In the genomic region with DNA sequence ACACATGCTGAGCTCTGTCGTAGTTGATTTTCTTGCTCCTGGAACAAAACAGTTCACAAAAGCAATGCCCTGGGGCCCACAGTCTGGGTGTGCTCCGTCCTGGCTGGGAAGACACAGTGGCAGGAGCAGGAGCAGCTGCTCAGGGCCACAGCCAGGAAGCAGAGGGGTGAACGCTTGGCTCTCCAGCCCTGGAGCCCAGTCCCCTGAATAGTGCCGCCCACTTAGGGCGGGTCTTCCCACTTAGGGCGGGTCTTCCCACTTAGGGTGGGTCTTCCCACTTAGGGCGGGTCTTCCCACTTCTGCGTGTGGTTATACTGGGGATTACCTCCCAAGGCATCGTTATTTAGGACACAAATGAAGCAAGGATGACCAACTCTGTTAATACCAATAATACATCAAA, we compare ENCODE assay signal across 28 mouse cellular contexts.
DNase-seq lines count a peak whose midpoint lies in the region; ATAC-seq lines count a peak whose summit lies in the region.
"Had no signal": no experiment of that assay in that cellular context is flagged by ENCODE, and none has a peak within 500 bp of the region (broad histone marks: within the 10 kb centered on the region; RNA-seq: fewer than 3 reads in every experiment).

No protein-coding gene starts in this region.

- no peak overlapping the region for H3K27ac ChIP-seq in intestine, embryonic 14.5 days (ENCODE audit: low read depth)
- H3K27ac ChIP-seq in intestine, embryonic 15.5 days: no peak overlapping the region
- H3K27ac ChIP-seq in liver, embryonic 13.5 days: no peak overlapping the region
- H3K27ac ChIP-seq: embryonic facial prominence, embryonic 13.5 days; forebrain, embryonic 10.5 days; gastrocnemius, adult 2 months; heart, embryonic 13.5 days; left cerebral cortex, adult 2 months; limb, embryonic 13.5 days; midbrain, embryonic 10.5 days; neural tube, embryonic 15.5 days had no signal

- peaks cover 18% of the 10 kb centered on the region for H3K4me1 ChIP-seq in intestine, embryonic 14.5 days (replicated peaks; ENCODE audit: control insufficient read depth, insufficient read depth, low read length)
- peaks cover 15% of the 10 kb centered on the region; the same call in 1 of the 2 replicates for H3K4me1 ChIP-seq in intestine, embryonic 15.5 days (replicated peaks)
- H3K4me1 ChIP-seq in megakaryocyte, embryonic 14.5 days: peaks cover 96% of the 10 kb centered on the region
- peaks cover 28% of the 10 kb centered on the region for H3K4me1 ChIP-seq in liver, embryonic 13.5 days (replicated peaks)

- no peak overlapping the region for H3K9ac ChIP-seq in intestine, embryonic 14.5 days (ENCODE audit: low read length)
- H3K9ac ChIP-seq in intestine, embryonic 15.5 days: no peak overlapping the region
- no peak overlapping the region for H3K9ac ChIP-seq in liver, embryonic 13.5 days
- H3K9ac ChIP-seq: embryonic facial prominence, embryonic 13.5 days; heart, embryonic 13.5 days; limb, embryonic 13.5 days; neural tube, embryonic 15.5 days had no signal

- DNase-seq in intestine, embryonic 14.5 days (ENCODE audit: low spot score): no peak
- DNase-seq in ZHBTc4 (ENCODE audit: low read depth, low spot score): peak; percentile 54
- DNase-seq in liver, embryonic 13.5 days: no peak
- no peak for DNase-seq in ovary, postnatal 36 days (ENCODE audit: low spot score)
- DNase-seq: adrenal gland, adult 8-10 months; cerebellum, adult 8-10 months; cerebellum, postnatal 36 days; gastrocnemius, adult 2 months; gastrocnemius, postnatal 36 days; heart, adult 2 months; kidney, adult 9 months; kidney, postnatal 14 days; lung, postnatal 4 days; thymus, adult 2 months; thymus, postnatal 36 days had no signal

- H3K4me2 ChIP-seq in intestine, embryonic 14.5 days (ENCODE audit: low read length): no peak overlapping the region
- H3K4me2 ChIP-seq in intestine, embryonic 15.5 days (replicated peaks): no peak overlapping the region
- no peak overlapping the region for H3K4me2 ChIP-seq in liver, embryonic 13.5 days
- H3K4me2 ChIP-seq: embryonic facial prominence, embryonic 13.5 days; heart, embryonic 13.5 days; limb, embryonic 13.5 days; neural tube, embryonic 15.5 days had no signal

- no peaks in the 10 kb centered on the region for H3K9me3 ChIP-seq in intestine, embryonic 14.5 days (ENCODE audit: control insufficient read depth, low read length)
- no peaks in the 10 kb centered on the region for H3K9me3 ChIP-seq in intestine, embryonic 15.5 days
- no peaks in the 10 kb centered on the region for H3K9me3 ChIP-seq in megakaryocyte, embryonic 14.5 days
- H3K9me3 ChIP-seq in liver, embryonic 13.5 days (replicated peaks): no peaks in the 10 kb centered on the region
- H3K9me3 ChIP-seq: embryonic facial prominence, embryonic 13.5 days; forebrain, embryonic 10.5 days; heart, embryonic 13.5 days; limb, embryonic 13.5 days; midbrain, embryonic 10.5 days; neural tube, embryonic 15.5 days had no signal

- peaks cover 4% of the 10 kb centered on the region; the same call in 1 of the 2 replicates for H3K36me3 ChIP-seq in intestine, embryonic 14.5 days (ENCODE audit: control insufficient read depth, insufficient read depth, low read length)
- H3K36me3 ChIP-seq in intestine, embryonic 15.5 days: peaks cover 2% of the 10 kb centered on the region; the same call in 1 of the 2 replicates
- H3K36me3 ChIP-seq in megakaryocyte, embryonic 14.5 days (replicated peaks; ENCODE audit: low read length): peaks cover 59% of the 10 kb centered on the region
- H3K36me3 ChIP-seq in liver, embryonic 13.5 days: peaks cover 2% of the 10 kb centered on the region; the same call in 1 of the 2 replicates
- H3K36me3 ChIP-seq: neural tube, embryonic 15.5 days had no signal

- H3K27me3 ChIP-seq in intestine, embryonic 14.5 days (replicated peaks; ENCODE audit: control insufficient read depth, insufficient read depth, low read length): no peaks in the 10 kb centered on the region
- H3K27me3 ChIP-seq in intestine, embryonic 15.5 days (replicated peaks): no peaks in the 10 kb centered on the region
- no peaks in the 10 kb centered on the region for H3K27me3 ChIP-seq in megakaryocyte, embryonic 14.5 days (replicated peaks)
- no peaks in the 10 kb centered on the region for H3K27me3 ChIP-seq in liver, embryonic 13.5 days
- H3K27me3 ChIP-seq: embryonic facial prominence, embryonic 13.5 days; heart, embryonic 13.5 days; limb, embryonic 13.5 days; neural tube, embryonic 15.5 days had no signal

- 0 out of 2 replicates have a peak, but pooled peaks have one; percentile 12 for ATAC-seq in intestine, embryonic 14.5 days (replicated peaks; ENCODE audit: low FRiP score, low TSS enrichment, low read depth)
- no peak for ATAC-seq in intestine, embryonic 15.5 days
- ATAC-seq in megakaryocyte, adult 5-6 weeks (ENCODE audit: poor library complexity, severe bottlenecking): no peak
- peak; percentile 52; the same call in 1 of the 2 replicates for ATAC-seq in liver, embryonic 13.5 days (ENCODE audit: low read depth)
- ATAC-seq: forebrain, embryonic 16.5 days; hindbrain, embryonic 16.5 days; intestine, embryonic 16.5 days had no signal

- H3K4me3 ChIP-seq in intestine, embryonic 14.5 days (ENCODE audit: low read depth, low read length): no peak overlapping the region
- no peak overlapping the region for H3K4me3 ChIP-seq in intestine, embryonic 15.5 days (replicated peaks)
- H3K4me3 ChIP-seq in megakaryocyte, embryonic 14.5 days (replicated peaks): peak overlapping the region; percentile 30
- H3K4me3 ChIP-seq in liver, embryonic 13.5 days (replicated peaks): no peak overlapping the region
- H3K4me3 ChIP-seq: embryonic facial prominence, embryonic 13.5 days; forebrain, embryonic 10.5 days; gastrocnemius, adult 2 months; heart, adult 2 months; heart, embryonic 13.5 days; left cerebral cortex, adult 2 months; limb, embryonic 13.5 days; midbrain, embryonic 10.5 days; neural tube, embryonic 15.5 days had no signal

- WGBS in intestine, embryonic 14.5 days: 80% methylated on average over 9 of the region's 9 CpGs
- WGBS in intestine, embryonic 15.5 days: 78% methylated on average over 9 of the region's 9 CpGs
- WGBS in liver, embryonic 13.5 days (ENCODE audit: insufficient replicate concordance): 52% methylated on average over 9 of the region's 9 CpGs

Comparison
In these comparisons a context has a peak if more than half of its experiments do, and no peak if none do; other contexts are left out.
1. ATAC-seq: peak in intestine, embryonic 14.5 days (single experiment) and liver, embryonic 13.5 days (single experiment); none in intestine, embryonic 15.5 days (single experiment) and megakaryocyte, adult 5-6 weeks (single experiment).